Mouse (Mus musculus): ENCODE results near the gene Nav1. TPM values are rescaled to one million over a fixed set of nuclear protein-coding genes. Genes with fewer than 3 reads are reported as not detected.

The Nav1 gene
- polyA plus RNA-seq, 1 experiment from 2014 or later = 44.1 TPM

- Histone ChIP-seq H3K4me3 (replicated peaks) (peak overlapping the region; percentile 55), H3K9ac (replicated peaks) (peak overlapping the region; percentile 52), H3K4me1 (peaks cover 87% of the 10 kb centered on the region), H3K27ac (replicated peaks) (peak overlapping the region; percentile 82), H3K4me2 (peak overlapping the region; percentile 71), H3K36me3 (no peaks in the 10 kb centered on the region), H3K27me3 (replicated peaks) (no peaks in the 10 kb centered on the region), H3K9me3 (replicated peaks) (no peaks in the 10 kb centered on the region)
- WGBS = 2% methylated on average over 30 of the region's 30 CpGs
- ATAC-seq (ENCODE audit: low FRiP score) = peak; percentile 88
Measured at GRCm38 (mm10) chr1:135510346-135510977, 96.6 kb downstream of the Nav1 start.

GRCm38 (mm10) chr1:135509145-135510084 is 97.7 kb downstream of the Nav1 start:
- peak; percentile 23 for ATAC-seq (ENCODE audit: low FRiP score)
- no peaks in the 10 kb centered on the region for H3K9me3 ChIP-seq (replicated peaks)
- peak overlapping the region; percentile 52 for H3K9ac ChIP-seq (replicated peaks)
- H3K36me3 ChIP-seq = no peaks in the 10 kb centered on the region
- H3K4me1 ChIP-seq = peaks cover 87% of the 10 kb centered on the region
- H3K4me3 ChIP-seq (replicated peaks) = peak overlapping the region; percentile 55
- peak overlapping the region; percentile 71 for H3K4me2 ChIP-seq
- H3K27me3 ChIP-seq (replicated peaks) = no peaks in the 10 kb centered on the region
- peak overlapping the region; percentile 82 for H3K27ac ChIP-seq (replicated peaks)
- WGBS = 11% methylated on average over 16 of the region's 16 CpGs

GRCm38 (mm10) chr1:135508349-135508634 is 98.8 kb downstream of the Nav1 start:
- H3K4me3 ChIP-seq (replicated peaks) = no peak overlapping the region
- H3K36me3 ChIP-seq = no peaks in the 10 kb centered on the region
- no peak for ATAC-seq (ENCODE audit: low FRiP score)
- no peak overlapping the region for H3K27ac ChIP-seq (replicated peaks)
- H3K9ac ChIP-seq (replicated peaks) = no peak overlapping the region
- H3K4me2 ChIP-seq = peak overlapping the region; percentile 71
- 7% methylated on average over 3 of the region's 3 CpGs for WGBS
- no peaks in the 10 kb centered on the region for H3K9me3 ChIP-seq (replicated peaks)
- H3K4me1 ChIP-seq = peaks cover 75% of the 10 kb centered on the region
- H3K27me3 ChIP-seq (replicated peaks) = no peaks in the 10 kb centered on the region

- no peaks in the 10 kb centered on the region for H3K27me3 ChIP-seq (replicated peaks)
- peak overlapping the region; percentile 71 for H3K4me2 ChIP-seq
- WGBS = 21% methylated on average over 14 of the region's 14 CpGs
- no peak overlapping the region for H3K4me3 ChIP-seq (replicated peaks)
- peaks cover 72% of the 10 kb centered on the region for H3K4me1 ChIP-seq
- ATAC-seq (ENCODE audit: low FRiP score) = no peak
- no peaks in the 10 kb centered on the region for H3K9me3 ChIP-seq (replicated peaks)
- no peak overlapping the region for H3K9ac ChIP-seq (replicated peaks)
- H3K27ac ChIP-seq (replicated peaks) = no peak overlapping the region
- no peaks in the 10 kb centered on the region for H3K36me3 ChIP-seq
Measured at GRCm38 (mm10) chr1:135507572-135508348, 99.3 kb downstream of the Nav1 start.

- H3K9me3 ChIP-seq (replicated peaks) = no peaks in the 10 kb centered on the region
- H3K4me2 ChIP-seq = no peak overlapping the region
- H3K27ac ChIP-seq (replicated peaks) = no peak overlapping the region
- peaks cover 53% of the 10 kb centered on the region for H3K4me1 ChIP-seq
- no peaks in the 10 kb centered on the region for H3K27me3 ChIP-seq (replicated peaks)
- H3K36me3 ChIP-seq = no peaks in the 10 kb centered on the region
- no peak overlapping the region for H3K9ac ChIP-seq (replicated peaks)
- 49% methylated on average over 7 of the region's 7 CpGs for WGBS
- H3K4me3 ChIP-seq (replicated peaks) = no peak overlapping the region
- ATAC-seq (ENCODE audit: low FRiP score) = no peak
Measured at GRCm38 (mm10) chr1:135505499-135505898, 101.6 kb downstream of the Nav1 start.

GRCm38 (mm10) chr1:135503436-135503835 is 103.7 kb downstream of the Nav1 start:
- H3K4me3 ChIP-seq (replicated peaks) = no peak overlapping the region
- H3K9ac ChIP-seq (replicated peaks) = no peak overlapping the region
- H3K9me3 ChIP-seq (replicated peaks) = no peaks in the 10 kb centered on the region
- ATAC-seq (ENCODE audit: low FRiP score) = no peak
- H3K36me3 ChIP-seq = no peaks in the 10 kb centered on the region
- H3K27me3 ChIP-seq (replicated peaks) = no peaks in the 10 kb centered on the region
- WGBS = 82% methylated on average over 2 of the region's 2 CpGs
- peaks cover 41% of the 10 kb centered on the region for H3K4me1 ChIP-seq
- H3K4me2 ChIP-seq = no peak overlapping the region
- H3K27ac ChIP-seq (replicated peaks) = no peak overlapping the region

GRCm38 (mm10) chr1:135502750-135503149 is 104.3 kb downstream of the Nav1 start:
- H3K4me3 ChIP-seq (replicated peaks) = no peak overlapping the region
- no peaks in the 10 kb centered on the region for H3K9me3 ChIP-seq (replicated peaks)
- no peaks in the 10 kb centered on the region for H3K27me3 ChIP-seq (replicated peaks)
- H3K9ac ChIP-seq (replicated peaks) = no peak overlapping the region
- WGBS = 76% methylated on average over 9 of the region's 9 CpGs
- H3K36me3 ChIP-seq = no peaks in the 10 kb centered on the region
- H3K27ac ChIP-seq (replicated peaks) = no peak overlapping the region
- H3K4me2 ChIP-seq = no peak overlapping the region
- ATAC-seq (ENCODE audit: low FRiP score) = no peak
- H3K4me1 ChIP-seq = peaks cover 40% of the 10 kb centered on the region

GRCm38 (mm10) chr1:135502135-135502534 is 105.0 kb downstream of the Nav1 start:
- Histone ChIP-seq H3K36me3 (no peaks in the 10 kb centered on the region), H3K9ac (replicated peaks) (no peak overlapping the region), H3K4me1 (peaks cover 35% of the 10 kb centered on the region), H3K4me3 (replicated peaks) (no peak overlapping the region), H3K9me3 (replicated peaks) (no peaks in the 10 kb centered on the region), H3K27me3 (replicated peaks) (no peaks in the 10 kb centered on the region), H3K4me2 (no peak overlapping the region), H3K27ac (replicated peaks) (no peak overlapping the region)
- WGBS = 42% methylated on average over 8 of the region's 8 CpGs
- no peak for ATAC-seq (ENCODE audit: low FRiP score)

GRCm38 (mm10) chr1:135498455-135499358 is 108.4 kb downstream of the Nav1 start:
- no peak overlapping the region for H3K9ac ChIP-seq (replicated peaks)
- H3K27ac ChIP-seq (replicated peaks) = no peak overlapping the region
- no peaks in the 10 kb centered on the region for H3K36me3 ChIP-seq
- H3K4me1 ChIP-seq = peaks cover 17% of the 10 kb centered on the region
- H3K4me3 ChIP-seq (replicated peaks) = no peak overlapping the region
- no peaks in the 10 kb centered on the region for H3K9me3 ChIP-seq (replicated peaks)
- no peaks in the 10 kb centered on the region for H3K27me3 ChIP-seq (replicated peaks)
- no peak overlapping the region for H3K4me2 ChIP-seq
- 56% methylated on average over 20 of the region's 20 CpGs for WGBS
- no peak for ATAC-seq (ENCODE audit: low FRiP score)

GRCm38 (mm10) chr1:135495048-135495447 is 112.0 kb downstream of the Nav1 start:
- Histone ChIP-seq H3K4me1 (peaks cover 27% of the 10 kb centered on the region), H3K27ac (replicated peaks) (no peak overlapping the region), H3K9me3 (replicated peaks) (no peaks in the 10 kb centered on the region), H3K36me3 (no peaks in the 10 kb centered on the region), H3K4me3 (replicated peaks) (no peak overlapping the region), H3K27me3 (replicated peaks) (no peaks in the 10 kb centered on the region), H3K4me2 (no peak overlapping the region), H3K9ac (replicated peaks) (no peak overlapping the region)
- ATAC-seq (ENCODE audit: low FRiP score) = no peak
- 89% methylated on average over 1 of the region's 1 CpGs for WGBS

- H3K4me2 ChIP-seq = no peak overlapping the region
- H3K9ac ChIP-seq (replicated peaks) = no peak overlapping the region
- peaks cover 28% of the 10 kb centered on the region for H3K4me1 ChIP-seq
- no peaks in the 10 kb centered on the region for H3K9me3 ChIP-seq (replicated peaks)
- no peaks in the 10 kb centered on the region for H3K27me3 ChIP-seq (replicated peaks)
- 80% methylated on average over 6 of the region's 6 CpGs for WGBS
- no peak for ATAC-seq (ENCODE audit: low FRiP score)
- H3K4me3 ChIP-seq (replicated peaks) = no peak overlapping the region
- no peaks in the 10 kb centered on the region for H3K36me3 ChIP-seq
- H3K27ac ChIP-seq (replicated peaks) = no peak overlapping the region
Measured at GRCm38 (mm10) chr1:135493862-135494261, 113.2 kb downstream of the Nav1 start.
